Mouse (Mus musculus) heart, postnatal 0 days (tissue): Measurements from ENCODE around the gene Cfdp1.

Experiments
- CTCF ChIP-seq: IDR thresholded peaks from 2 replicates; pipeline ENCODE4 v1.5.1; 2016; ENCODE audit warnings: antibody characterized with exemption, control low read depth, low read depth
- EP300 ChIP-seq: IDR thresholded peaks from 2 replicates; pipeline ENCODE4 v1.6.1; 2016; ENCODE audit warnings: antibody characterized with exemption, low read depth

DNA sequence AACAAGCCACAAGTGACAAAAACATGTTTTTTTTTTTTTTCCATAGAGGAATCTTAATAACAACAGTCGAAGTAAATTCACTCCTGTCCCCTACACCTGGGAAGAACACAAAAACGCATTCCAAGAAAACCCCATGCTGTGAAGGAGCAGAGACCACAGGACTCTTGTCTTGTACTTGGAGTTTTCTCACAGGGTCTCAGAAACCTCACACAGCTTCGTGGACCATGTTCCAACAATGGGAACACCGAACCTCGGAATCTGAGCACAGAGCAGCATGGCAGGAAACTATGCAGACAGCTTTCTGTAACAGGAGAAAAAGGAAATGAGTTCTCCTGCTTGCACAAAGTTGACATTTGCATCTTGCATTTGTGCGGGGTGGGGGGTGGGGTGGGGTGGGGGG is 105.3 kb downstream of the Cfdp1 start:
- TF ChIP-seq CTCF, result no peak
- no peak for TF ChIP-seq EP300
